Mouse (Mus musculus): ENCODE measurements at regions not wholly inside any gene's neighbourhood (a gene's known extent, or its start where the extent isn't known, plus 50 kb on each side); places are given as distances from the start of the nearest gene placed in this dataset.
A peak's percentile ranks its signal among the peaks of the same experiment; 100 is the strongest.

DNA sequence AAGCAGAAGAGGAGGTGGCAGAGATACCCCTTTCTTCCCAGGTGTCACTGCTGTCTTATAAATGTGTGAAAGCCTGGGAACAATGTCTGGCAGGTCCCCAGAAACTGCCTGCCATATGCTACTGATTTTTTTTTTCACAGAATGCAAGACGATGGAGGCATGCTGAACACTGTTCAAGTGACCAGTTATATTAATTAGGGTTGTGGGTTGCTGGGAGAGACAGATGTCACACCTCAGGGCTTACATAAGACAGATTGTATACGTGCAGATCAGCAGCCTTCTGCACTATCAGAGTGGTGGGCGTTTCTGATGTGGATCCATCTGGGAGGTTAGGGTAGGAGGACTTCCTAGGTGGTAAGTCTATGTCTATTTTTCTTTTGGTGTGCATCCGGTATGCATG is 120.6 kb upstream of the Adra1b start:
- no peak for DNase-seq
- intact Hi-C loops (cut with DNase I), result no loop called here

DNA sequence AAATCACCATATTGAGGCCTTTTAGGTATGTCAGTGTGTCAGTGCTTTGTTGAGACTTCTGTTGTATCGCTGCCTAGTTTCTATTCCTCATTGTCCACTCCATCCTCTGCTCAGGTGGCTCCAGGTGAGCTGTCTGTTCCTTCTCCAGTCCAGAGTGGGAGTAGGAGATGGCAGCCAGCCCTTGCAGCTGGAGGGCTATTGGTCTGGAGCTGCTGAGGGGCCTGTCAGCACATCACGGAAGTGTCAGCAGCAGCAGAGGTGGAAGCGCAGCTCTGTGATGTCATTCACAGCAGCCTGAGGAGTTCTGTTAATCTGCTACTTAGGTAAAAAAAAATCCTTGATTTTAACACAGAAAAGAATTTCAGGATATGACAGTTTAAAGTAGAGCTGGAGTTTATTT is 126.0 kb upstream of the Adra1b start:
- DNase-seq, result no peak
- intact Hi-C loops (cut with DNase I), result no loop called here

DNA sequence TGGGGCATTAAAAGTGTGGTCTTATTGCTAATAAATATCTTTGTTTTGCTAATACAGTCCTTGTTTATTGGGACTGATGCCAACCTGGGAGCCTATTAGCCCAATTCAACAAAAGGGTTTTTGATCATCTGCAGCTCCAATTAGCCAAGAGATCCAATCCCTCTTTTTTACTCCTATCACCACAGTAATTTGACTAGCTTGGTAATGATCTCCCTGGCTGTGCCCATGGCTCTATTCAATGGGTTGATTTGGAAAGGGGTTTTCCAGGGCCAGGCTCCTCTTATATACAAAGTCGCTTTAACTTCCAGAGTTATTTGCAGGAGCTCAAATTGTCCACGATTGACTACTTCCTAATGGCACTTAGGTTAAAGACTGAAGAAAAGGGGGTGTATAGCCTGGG is 145.1 kb upstream of the Adra1b start:
- DNase-seq, result no peak
- intact Hi-C loops (cut with DNase I), result no loop called here

DNA sequence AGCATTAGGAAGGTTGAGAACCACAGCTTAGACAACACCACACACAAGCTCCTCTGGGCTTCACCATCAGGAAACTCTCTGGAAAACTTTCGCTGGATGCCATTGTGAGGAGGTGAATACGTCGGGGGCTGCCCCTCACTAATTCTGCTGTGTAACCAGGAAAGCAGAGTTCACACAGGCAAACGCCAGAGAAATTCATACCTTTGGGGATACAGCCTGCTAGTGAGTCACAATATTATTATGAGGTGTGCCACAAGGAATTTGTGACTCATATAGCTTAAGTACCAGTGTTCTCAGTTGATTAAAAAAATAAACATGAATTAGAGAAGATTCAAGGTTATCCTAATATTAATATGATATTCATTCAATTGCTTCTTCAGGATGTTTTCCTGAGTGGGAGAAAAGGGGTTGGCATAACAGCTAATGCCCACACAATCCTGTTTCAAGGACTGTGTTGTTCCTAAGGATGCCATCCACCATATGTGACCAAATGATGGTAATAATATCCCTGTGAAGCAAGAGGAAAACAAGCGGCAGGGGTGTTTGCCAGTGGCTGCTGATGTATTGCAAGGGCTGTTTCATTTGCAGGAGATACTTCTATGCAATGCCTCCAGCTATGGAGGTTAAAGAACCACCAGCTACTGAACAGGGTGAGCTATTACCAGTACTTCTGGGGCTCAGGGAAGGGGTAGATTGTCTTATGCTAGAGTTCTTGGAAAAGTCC is 148.4 kb upstream of the Adra1b start:
- no peak for DNase-seq
- intact Hi-C loops (cut with DNase I), result no loop called here

DNA sequence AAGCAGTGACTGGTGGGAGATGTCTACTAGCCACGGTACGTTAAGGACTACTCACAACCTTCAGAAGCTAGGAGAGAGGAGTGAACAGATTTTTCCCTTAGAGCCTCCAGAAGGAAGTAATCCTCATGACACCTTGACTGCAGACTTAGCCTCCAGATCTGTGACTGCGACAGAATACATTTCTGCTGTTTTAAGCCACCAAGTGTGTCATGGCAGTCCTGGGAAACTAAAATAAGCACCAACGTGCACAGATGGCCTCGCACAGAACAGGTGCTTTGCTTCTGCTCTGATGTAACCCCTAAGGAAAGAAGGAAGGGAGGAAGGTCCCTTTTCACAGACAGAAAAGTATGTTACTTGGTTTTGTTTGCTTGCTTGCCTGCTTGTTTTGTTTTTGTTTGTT is 151.5 kb upstream of the Adra1b start:
- intact Hi-C loops (cut with DNase I), result no loop called here
- DNase-seq, result no peak

DNA sequence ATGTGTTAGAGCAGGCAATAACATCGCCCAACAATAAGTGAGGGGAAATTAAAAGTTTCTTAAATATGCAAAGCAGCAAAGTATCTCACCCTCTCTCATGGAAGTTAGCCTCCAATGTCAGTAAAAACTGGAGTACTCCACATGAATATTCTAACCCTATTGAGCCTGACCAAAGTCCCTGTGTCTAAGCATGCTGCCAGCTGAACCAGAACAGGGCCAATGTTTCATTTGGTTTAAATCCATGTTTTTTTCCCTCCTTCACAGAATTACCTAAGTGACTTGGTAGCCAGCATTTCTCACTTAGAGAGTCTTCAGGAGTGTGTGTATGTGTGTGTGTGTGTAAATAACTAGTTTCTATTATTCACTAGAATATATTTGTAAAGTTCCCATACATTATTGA is 161.4 kb upstream of the Adra1b start:
- DNase-seq, result no peak
- intact Hi-C loops (cut with DNase I), result no loop called here

DNA sequence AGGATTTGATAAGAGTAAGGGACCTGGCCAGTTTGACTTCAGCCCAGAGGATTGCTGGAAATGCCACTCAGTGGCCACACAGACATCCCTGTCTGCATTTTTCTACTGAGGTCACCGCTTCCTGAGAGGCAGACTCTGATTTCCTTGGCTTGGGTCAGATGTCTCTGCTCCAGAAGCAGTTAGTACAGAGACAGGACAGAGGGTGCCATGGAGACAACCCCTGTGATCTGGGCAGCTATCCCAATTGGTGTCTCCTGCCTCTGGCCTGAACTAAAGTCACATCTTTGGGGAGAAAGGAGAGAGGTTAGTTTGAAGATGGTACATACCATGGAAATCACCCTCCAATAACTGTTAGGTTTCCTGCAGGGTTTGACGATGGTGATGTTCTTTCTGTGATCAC is 165.2 kb upstream of the Adra1b start:
- intact Hi-C loops (cut with DNase I), result no loop called here

DNA sequence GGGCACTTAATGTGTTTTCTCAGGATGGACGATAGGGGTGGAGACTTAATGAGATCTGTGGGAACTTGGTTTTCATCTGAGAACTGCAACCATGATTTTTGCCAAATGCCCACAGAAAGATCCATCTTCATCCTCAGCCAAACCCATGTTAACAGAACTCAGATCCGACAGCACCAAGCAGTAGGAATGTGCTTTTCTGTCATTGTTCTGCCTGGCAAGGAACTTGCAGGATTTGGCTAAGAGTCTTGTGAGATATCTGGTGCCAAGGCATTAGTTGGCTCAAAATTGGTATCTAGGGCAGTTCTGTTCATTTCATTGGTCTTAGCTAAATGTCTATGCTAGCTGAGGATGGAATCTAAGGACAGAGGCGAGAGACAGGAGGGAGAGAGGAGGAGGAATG is 182.7 kb upstream of the Adra1b start:
- intact Hi-C loops (cut with DNase I), result no loop called here
- no peak for DNase-seq

More for the DNA sequence above, 165.2 kb upstream of the Adra1b start:
- DNase-seq, result peak; percentile 14 to 34

DNA sequence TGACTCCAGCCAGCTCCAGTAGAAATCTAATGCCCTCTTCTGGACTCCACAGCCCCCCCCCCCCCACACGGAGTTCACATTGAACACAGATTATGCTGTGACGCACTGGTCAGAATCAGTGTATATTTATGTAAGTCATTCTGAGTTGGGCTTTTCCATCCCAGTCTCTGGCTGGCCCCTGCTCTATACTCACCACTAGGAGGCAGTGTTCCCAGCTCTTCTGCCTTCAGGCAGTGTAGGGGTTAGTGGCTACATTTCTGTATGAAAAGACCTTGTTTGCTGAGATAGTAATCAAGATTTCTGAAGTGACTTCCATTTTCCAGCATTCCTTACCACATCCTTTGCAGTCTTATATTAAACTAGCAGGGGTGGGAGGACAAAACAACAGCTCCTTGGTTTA is 185.9 kb upstream of the Adra1b start:
- intact Hi-C loops (cut with DNase I), result no loop called here
- no peak for DNase-seq

DNA sequence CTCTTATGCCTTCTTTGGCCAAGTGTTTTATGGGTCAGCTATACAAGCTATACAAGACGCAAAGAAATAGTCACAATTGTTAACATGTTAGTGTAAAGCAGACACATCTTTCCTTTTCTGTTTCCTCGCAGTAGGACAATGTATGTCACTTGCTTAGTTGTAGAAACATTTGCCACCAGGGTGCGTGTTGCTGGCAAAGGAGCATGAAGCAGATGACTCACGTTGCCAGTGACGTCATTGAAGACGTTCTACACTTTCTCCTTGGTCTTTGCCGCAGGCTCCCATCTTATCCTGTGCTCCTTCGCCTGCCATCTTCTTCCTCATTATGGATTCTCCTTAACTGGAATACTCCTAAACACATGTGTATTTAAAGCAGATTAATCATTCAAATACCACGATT is 188.5 kb upstream of the Adra1b start:
- intact Hi-C loops (cut with DNase I), result no loop called here
- DNase-seq, result no peak

DNA sequence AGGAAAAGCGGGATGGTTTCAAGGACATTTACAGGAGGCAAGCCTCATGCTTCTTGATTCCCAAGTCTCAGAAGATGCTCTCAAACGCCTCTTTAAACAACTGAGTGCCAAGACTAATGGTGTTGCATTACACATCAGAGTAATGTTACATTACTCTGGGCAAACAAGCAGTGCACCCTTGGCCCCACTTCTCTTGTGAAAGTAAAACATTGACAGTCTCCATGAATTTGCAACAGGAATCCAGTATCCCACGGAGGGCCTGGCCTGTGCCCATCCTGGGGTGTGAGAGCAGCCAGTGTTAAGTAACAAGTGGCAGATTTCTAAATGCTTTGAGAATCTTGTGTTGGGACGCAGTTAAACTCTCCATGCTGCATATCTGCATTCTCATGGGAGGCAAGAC is 194.3 kb upstream of the Adra1b start:
- intact Hi-C loops (cut with DNase I), result loop anchor here (5.0 kb wide), 1 partner anchor 623 kb away; the partner anchor contains the start of gene C1qtnf2
- no peak for DNase-seq

DNA sequence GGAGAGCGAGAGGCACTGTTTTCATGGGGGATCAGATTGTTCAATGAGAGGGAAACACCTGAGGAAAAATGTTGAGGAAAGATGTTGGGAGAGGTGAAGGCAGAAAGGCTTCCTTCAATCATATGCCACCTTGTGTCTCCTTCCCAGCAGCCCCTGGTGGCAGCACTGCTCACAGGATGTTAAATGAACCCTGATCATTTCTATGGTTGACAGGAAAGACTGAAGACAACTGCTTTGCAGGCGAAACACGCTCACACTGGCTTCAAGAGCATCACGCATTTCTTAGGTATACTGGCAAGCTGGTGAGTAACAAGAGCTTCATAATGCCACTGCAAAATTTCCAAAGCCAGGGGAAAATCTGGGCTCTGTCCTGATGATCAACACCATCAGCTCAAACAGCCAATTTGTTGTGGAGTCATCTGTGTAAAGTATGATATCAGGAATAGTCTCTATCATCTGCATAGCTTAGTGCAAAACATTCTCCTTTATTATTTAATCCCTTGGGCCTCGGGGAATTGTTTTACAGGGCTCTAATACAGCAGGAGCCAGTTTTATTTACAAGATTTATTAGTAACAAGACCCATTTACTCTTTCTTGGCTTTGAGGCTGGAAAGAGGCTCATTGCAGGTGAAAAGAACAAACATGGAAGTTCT is 202.3 kb upstream of the Adra1b start:
- no peak for DNase-seq
- intact Hi-C loops (cut with DNase I), result no loop called here

DNA sequence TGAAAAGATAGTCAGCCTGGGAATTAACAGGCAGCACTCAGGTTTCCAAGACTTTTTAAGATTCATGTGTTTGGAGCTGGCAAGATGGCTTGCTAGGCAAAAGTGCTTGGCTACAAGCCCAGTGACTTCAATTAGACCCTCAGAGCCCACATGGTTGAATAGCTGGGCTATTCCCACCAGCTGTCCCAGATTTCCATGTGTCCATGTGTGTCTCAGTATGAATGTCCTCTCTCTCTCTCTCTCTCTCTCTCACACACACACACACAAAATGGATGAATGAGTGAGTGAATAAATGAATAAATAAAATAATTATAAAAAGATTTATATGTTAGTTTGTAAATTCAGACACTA is 202.8 kb upstream of the Adra1b start:
- intact Hi-C loops (cut with DNase I), result no loop called here

DNA sequence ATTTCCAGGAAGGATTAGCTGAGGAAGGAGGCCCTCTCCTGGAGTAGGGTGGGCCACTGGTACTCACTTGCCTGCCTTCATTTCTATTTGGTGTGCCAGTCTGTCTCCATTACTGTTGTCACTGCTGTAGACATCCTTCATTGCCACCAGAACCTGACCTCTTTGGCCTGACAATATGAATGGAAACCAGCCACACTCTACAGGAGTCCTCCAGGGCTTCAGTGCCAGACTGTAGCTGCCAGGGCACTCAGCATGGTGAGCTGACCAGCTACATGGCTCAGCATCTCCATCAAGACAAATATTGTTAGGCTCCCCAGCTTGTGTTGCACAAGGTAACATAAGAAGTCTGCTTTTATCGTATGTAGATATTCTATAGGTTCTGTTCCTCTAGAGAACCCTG is 205.2 kb upstream of the Adra1b start:
- no peak for DNase-seq
- intact Hi-C loops (cut with DNase I), result no loop called here

More for the DNA sequence above, 202.8 kb upstream of the Adra1b start:
- DNase-seq, result no peak

DNA sequence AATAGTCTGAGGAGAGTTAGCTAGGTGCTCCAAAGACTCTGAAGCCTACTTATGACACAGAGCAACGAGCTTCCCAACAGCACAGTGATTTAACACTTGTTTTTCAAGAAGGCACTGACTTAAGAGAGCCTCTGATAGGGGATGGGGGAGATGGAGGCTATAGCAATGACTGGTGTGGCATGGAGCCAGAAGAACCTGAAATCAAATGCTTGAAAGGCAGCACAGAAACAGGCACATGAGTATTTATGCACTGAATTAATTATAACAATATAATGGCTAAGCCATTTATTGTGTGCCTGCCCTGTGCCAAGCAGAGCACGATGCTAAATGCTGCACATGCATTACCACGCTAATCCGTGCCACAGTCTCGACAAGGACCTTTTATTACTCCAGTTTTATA is 210.5 kb upstream of the Adra1b start:
- no peak for DNase-seq
- intact Hi-C loops (cut with DNase I), result no loop called here

DNA sequence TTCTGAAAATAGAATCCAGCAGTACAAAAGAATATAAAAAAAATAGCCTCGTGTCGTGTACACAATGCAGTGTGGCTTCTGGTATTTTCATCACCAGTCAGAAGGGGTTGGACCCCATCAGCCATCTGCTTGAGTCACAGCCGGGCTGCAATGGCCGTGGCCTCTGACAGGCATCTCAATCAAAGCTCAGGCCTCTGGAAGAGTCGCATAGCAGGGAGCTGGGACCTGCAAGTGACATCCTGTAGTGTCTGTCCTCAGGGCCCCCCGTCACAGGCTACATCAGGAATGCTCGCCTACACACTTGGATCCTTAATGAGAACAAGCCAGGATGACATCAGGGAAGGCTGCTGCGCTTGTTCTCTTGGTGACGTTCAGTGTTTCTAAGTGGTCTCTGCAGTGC is 226.1 kb upstream of the Adra1b start:
- intact Hi-C loops (cut with DNase I), result no loop called here

DNA sequence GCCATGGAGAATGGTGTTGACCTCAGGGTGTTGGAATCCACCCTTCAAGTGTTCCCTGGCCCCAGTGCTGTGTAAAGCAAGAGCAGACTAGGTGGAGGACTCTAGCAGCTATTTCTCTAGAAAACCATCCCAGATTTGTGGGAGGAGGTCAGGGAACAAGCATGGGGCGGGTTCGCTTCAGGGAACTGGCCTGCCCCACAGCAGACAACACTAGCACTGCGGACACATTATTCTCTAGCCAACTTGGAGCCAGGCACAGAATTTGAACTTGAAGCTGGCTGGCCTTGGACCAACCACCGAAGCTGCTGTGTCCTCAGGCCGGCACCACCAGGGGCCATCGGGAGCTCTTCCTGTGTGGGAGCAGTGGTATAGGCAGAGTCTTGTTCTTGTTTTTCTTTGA is 227.5 kb upstream of the Adra1b start:
- peak; percentile 8 to 15 for DNase-seq
- intact Hi-C loops (cut with DNase I), result no loop called here

More for the DNA sequence above, 226.1 kb upstream of the Adra1b start:
- DNase-seq, result no peak

DNA sequence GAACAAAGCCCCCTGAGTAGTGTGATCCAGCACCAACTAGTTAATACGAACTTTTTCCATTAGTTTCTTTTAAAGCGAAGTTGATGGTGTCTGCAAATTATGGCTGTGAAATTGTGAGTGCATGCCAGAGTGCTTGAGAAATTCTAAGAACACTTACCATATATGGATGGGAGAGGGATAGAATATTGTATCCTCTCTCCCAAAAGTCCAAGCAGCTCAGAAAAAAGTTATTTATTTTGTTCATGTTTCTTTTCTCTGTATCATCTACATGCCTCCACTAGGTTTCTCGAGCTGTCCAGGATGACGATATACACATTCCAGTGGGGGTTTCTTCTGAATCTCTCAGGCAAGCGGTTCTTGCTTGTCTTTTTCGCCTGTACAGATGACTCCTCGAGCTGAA is 232.2 kb upstream of the Adra1b start:
- DNase-seq, result no peak
- intact Hi-C loops (cut with DNase I), result no loop called here

DNA sequence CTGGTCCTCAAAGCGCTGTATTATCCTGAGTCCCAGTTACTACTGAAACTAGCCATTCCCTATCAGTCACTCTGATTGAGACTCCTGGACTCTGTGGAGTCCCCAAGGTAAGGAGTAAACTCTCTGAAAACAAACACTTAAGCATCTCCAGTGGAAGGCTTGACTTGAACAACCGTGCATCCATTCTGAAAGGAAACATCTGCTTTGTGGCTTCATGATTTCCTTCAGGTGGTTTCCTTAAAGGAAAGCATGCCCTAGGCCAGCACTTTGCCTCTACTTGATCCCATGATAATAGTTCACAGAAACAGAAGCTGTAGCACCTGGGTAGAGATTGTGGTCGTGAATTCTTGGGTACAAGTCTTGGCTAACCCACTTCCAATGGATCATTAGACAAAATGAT is 235.0 kb upstream of the Adra1b start:
- intact Hi-C loops (cut with DNase I), result no loop called here
- no peak for DNase-seq

DNA sequence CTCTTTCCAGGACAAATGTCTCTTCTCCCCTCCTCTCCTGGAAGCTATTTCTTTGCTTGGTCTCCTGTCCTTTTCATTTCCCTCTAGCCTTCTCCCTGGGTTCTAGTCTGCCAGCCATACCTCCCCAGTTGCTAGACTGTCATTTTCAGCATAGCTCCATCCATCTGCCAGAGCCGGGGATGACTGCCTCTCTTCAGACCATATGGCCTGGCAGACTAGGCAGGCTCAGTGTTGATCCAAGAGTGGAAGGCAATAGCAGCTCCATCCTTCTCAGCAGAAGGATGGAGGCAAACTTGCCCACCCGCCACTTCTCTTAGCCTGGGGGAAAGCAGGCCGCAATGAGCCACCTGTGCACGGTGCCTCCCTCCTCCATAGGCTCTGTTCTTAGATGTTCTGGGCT is 242.0 kb upstream of the Adra1b start:
- DNase-seq, result no peak
- intact Hi-C loops (cut with DNase I), result no loop called here

DNA sequence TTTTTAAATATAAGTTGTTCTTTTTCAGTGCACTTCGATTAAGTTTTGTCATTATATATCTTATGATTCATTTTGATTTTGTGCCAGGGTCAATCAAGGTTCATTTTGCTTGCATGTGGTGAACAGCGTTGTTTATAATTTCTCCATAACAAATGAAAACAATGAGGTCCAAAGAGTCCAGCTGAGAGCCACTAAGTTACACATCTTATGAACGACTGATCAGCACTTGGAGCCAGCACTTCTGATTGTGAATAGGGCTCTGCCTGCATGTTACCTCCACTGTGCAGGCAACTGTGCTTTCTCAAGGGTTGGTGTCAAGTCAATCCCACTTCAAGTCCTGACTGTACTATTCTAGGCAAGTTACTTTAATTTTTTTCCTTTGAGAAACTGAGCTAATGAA is 243.5 kb upstream of the Adra1b start:
- no peak for DNase-seq
- intact Hi-C loops (cut with DNase I), result no loop called here

DNA sequence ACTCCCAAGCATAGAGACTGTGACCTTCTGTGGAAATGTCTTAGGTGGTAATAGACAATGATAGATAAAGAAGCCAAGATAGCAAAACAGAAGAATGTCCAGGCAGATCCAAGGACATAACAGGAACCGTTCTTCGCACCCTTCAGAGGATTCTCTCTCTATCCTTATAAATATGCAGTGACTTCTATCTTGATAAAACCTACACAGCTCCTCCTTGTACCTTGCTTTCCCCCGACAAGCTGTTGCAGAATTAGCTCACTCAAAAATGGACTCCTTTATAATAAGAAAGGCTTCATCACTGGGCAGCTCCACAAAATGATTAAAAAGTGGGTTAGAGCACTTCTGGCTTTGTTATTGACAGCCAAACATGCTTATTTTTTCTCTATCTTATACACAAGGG is 245.4 kb upstream of the Adra1b start:
- intact Hi-C loops (cut with DNase I), result no loop called here

DNA sequence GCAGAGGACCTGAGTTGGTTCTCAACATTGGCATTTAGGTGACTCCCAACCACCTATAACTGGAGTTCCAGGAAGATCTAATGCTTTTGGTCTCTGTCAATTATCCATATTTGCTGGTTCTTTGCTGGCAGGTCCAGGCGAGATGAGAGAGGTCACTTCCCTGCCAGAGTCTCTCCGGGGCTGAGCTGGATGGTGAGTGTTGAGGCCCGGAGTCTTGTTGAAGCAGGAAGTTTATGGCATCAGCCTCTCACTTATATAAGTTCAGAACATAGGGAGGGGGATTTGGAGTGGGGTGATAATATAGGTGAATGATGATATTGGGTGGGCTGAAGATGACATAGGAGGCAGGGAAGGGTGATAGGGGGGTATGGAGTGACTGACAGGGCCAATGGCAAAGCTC is 246.3 kb upstream of the Il12b start:
- intact Hi-C loops (cut with DNase I), result no loop called here
- no peak for DNase-seq

More for the DNA sequence above, 245.4 kb upstream of the Adra1b start:
- DNase-seq, result no peak
